Mouse (Mus musculus) frontal cortex, postnatal 14 days (tissue): ENCODE results near the gene Shc4.

Source experiments
- DNase-seq, 2 experiments: peaks; one replicate each; pipeline ENCODE4 v3.0.0; 2022; ENCODE audit warnings: low spot score in 2 of 2

Gene Shc4

DNA sequence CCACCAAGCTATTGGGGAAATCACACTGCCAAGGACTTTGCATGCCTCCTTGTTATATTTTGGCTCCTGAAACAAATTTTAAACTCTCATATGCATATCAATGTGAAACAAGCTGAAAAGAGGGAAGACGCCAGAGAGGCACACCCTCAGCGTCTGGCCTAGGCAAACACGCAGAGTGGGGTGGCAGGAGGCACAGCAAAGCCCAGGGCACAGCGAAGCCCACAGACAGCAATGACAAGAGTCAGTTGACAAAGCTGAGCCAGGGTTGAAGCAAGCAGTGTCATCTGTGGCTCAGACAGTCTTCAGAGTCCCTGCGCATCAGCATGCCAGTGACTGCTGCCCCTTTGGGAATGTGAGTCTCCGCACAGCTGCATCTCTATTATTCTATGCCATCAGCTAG, 79.0 kb downstream of the Shc4 start:
- no peak for DNase-seq

DNA sequence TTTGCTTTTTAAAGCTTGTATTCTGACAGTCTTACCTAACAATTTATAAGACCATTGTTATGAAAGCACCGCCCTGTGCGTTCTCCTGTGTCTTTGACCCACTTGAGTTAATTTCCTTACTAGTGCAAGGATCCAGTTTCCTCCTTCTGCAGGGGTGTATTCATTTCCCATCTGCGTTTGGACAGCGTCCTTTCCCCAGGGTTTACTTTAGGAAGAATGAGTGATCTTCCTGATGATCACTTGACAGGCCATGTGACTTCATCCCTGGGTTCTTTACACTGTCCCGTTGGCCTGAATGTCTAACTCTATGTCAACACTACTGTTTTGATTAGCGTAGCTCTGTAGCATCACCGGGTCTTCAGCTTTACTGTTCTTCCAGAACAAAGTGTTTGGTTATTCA, 86.6 kb downstream of the Shc4 start:
- no peak for DNase-seq

DNA sequence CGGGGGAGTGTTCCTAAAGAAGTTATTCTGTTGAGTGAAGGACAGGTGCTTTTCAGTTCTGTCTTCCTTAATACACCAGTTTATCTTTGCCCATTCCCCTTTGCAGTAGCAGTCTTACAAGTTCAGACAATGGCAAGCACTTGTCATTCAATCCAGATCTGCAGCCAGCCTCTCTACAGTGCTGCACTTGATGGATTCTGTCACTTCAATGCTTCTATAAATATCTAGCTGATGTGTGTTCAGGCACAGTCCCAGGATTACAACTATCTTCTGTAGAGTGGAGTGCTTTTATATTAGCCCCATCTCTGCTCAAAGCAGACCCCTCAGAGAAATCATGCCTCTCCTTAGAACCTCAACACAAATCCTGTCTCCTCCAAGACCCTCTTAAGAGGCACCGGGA, 93.9 kb downstream of the Shc4 start:
- DNase-seq = no peak

DNA sequence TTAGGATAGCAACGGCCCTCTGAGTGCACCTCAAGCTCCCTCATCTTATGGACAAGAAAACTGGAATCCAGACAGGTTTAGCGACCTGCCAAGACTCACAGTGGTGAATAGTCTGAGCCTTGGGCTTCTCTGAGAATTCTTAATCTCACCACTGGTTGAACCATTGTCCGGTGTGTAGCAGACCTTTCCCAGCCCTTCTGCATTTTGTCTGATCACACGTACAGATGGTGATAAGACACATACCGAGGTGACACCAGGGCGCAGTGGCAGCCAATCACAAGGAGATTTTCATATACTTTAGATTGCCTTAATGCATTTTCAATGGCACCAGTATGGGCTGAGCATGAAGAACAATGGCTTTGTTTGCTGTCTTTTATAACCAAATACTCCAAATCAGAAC, 95.5 kb downstream of the Shc4 start:
- DNase-seq = no peak

DNA sequence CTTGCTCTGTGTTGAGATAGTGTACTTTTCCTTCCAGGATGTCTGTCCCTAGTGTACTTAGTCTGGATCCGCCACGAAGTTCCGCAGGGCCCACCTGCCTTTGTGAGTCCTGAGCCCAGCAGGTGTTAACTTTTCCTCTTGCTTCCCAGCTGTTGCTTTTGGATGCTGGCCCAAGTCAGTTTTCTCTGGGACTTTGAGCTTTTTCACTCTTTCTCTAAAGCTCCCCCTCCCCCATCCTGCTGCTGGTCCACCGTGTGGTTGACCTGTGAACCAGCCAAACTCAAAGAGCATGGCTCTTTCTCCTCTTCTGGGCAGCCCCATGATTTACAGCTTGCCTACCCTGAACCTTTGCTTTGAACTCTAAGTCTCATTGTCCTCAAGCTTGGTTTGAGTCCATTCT, 97.4 kb downstream of the Shc4 start:
- no peak for DNase-seq

DNA sequence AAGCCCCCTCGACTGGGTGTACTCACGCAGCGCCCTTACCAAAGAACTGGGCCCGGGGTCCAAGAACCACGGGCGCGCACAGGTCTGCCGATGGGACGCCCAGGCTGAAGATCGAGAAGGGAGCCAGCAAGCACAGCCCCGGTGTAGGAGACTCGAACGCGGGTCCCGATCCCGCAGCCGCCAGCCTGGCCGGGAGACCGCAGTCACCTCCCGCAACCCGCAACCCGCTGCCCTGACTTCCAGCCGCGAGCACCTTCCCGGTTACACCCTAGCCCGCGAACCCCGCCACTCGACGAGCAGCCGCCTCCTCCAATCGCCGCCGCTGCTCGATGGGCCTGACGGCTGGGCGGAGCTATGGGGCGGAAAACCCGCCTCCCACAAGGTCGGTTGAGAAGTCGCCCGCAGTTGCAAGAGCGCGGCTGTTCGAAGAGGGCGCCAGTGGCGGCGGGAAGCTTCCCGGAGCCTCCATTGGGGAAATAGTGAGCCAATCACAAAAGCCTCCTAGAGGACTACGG, 99.1 kb downstream of the Shc4 start, which contains the start of gene Cep152:
TSS of gene Cep152 (minus strand) at position 277 of the 515 bp plus-strand sequence.
- DNase-seq = peak; percentile 92 to 95

DNA sequence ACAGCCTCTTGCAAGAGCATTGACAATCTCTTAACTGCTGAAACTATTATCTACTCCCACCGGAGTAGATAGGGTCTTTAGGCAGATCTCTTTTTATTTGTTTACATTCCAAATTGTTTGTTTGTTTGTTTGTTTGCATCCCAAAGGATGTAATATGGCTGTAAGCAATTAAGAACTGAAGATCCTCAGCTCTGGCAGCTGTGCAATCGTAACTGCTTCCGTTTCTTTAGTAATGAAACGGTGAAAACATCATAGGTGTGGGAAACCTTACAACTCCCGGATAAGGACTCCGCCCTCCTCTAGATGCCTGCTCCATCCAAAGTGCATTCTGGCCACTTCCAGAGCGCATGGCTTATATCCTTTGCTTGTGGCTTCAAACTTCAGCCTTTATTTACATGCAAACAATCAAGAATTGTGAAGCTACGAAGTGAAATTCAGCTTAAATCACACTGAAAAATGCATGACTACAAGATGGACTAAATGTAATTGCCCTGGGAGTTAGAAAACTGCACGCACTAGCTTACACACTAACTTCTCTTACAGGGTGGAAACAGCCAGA, 99.7 kb downstream of the Shc4 start:
- DNase-seq = no peak

DNA sequence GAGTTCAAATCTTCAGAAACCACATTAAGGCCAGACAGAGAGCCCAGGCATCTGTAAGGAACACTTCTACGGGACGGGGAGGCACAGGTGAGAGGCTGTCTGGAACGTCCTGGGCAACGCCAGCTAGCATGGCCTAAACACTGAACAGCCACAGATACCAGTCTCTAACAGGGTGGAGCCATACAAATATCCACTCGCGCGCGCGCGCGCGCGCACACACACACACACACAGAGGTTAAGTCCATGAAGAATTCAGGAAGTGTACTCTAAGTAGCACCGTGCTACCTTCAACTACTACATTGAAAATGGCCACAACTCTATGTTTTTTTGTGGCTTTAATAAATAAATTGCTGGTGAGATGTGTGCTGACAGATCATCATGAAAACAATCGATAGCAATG, 100.7 kb downstream of the Shc4 start:
- DNase-seq = no peak

DNA sequence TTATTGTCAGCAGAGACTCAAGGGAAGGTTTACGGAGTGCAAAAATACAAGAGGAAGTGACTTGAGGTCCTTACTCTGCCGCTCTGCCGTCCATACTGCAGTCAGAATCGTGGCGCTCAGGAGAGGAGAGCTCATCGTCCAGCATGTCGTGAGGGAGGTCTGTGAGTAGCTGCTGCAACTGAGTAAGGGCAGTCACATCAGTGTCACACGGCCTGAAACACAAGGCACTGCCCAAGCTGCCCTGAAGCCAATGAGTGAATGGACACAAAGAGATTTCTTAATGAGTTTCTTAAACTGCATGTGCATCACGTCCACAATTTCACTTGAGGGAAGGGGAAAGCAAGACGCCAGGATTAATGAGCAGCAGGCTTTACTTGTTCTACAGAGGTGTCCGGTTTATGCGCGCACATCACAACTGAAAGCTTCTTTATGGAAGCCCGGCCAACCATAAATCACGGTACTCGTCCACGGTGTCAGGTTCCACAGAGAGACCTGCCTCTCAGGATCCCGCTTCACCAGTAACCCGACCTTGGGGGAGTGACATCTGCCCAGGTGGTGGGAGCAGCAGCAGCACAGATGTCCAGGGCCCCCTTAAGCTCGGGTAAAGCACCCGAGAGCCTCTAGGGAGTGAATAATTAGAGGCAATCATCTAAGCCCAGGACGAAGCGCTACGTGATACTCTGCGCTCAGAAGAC, 103.6 kb downstream of the Shc4 start:
- DNase-seq = no peak

DNA sequence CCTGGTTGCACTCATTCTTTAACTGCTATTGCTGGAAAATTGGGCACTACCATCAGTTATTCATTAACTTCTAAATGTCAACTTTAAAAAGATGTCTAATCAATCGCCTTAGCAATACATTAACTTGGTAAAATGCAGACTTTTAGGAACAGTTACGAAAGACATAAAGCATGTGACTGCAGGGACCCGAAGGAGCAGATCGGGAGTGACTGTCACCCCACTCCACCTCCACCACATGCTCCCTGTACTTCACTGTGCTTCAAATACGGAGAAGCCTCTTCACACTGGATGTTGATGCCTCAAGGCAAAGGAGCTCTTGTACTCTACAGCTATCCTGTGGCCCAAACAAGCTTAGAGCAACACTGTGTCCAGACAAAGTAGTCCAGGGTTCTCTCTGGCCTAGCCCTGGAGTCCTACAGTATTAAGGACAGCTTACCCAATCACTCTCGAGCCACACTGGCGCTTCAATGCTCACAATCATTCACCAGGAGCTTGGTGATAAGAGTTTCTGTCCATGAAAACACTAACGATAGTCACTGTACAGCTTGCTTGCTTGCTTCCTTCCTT, 108.0 kb downstream of the Shc4 start:
- DNase-seq = no peak

DNA sequence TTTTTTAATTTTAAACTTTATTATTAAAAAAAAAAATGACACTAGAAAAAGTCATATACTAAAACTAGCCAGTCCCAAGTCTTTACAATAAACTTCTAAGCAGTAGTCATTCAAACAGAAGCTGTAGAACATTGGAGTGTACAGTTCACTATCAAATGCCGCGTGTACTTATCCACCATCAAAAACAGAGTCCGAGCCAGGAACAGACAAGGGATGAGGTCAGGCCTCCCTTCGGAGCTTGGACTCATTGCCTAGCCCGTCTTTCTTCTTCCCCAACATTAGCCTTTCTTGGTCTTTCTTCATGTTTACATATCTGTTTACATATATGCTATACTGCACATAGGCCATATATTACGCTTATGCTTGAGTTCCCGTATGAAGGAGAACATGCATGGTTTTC, 108.5 kb downstream of the Shc4 start:
- no peak for DNase-seq

DNA sequence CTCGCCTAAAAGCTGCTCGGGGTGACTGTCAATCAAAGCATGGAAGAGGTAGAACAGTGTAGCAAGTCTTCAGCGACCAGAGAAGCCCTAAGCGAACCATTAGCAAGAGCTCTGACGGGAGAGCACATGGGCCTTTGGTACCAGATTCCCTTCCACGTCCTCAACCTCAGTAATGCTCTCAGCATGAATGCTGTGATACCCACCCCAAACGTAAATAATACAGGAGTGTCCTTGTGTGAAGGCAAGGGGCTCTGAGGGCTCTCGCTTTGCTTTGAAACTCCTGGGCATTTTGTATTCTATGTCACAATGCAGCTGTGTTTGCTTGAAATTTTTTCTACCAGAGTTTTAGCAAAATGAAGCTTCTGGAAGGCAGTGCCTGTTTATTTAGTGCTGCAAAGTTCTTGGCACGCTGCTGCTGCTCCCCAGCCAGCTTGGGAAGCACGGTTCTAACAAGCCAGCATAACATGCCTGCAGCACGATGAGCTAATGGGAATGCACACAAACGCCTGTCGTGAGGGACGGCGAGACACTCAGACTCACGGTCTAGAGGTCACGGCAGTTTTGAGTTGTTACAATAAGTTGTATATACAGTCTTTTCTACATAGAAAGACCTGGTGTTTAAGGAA, 117.6 kb downstream of the Shc4 start:
- no peak for DNase-seq

DNA sequence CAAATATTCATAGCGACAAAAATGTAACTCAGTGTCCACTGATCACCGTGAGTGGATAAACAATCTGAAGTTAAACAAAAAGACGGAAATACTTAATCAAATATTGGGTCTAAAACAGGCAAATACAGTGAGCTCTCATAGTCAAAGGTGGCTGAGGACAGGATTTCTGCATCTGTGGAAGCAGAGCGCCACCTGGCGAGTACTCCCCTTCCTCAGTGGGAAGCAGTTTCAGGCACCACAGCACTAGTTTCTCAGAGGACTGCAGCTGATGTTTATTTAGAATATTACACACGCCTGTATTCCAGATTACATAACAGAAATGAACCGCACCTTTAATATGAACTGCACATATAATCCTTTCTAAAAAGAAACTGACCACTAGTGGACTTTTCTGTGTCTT, 119.3 kb downstream of the Shc4 start:
- DNase-seq = peak in 1 of 2 experiments; percentile 49

DNA sequence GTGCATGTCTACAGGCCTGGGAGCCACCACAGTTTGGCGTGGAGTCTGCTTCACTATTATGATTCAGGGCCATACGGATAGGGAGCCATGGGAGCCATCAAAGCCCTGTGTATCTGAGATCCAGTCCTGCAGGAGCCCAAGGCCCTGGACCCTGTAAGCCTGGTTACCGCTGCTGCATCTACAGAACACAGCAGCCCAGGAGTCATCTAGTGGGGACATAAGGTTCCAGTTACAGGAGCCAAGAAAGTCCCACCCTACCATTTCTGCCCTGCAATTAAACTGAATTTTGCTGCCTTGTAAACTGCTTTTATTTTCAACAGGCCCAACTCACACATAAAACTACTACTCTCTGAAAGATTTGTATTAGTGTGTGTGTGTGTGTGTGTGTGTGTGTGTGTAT, 121.0 kb downstream of the Shc4 start:
- DNase-seq = no peak

DNA sequence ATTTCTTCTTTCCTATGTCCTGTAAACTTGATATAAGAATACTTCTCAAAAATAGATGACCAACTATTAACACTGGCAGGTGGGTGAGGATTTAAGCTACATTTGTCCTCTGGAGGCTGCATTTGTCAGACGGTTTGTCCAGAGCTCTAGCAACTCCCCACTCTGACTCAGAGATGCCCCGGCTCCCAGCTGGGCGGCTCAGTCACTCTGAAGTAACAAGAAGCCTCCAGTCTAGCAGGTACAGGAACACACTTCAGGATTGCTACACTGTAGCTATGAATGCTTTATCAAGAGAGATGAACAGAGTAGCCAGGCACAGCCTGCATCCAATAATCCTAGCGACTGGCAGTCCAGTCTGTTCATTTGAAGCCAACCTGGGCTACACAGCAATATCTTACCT, 125.0 kb downstream of the Shc4 start:
- no peak for DNase-seq

DNA sequence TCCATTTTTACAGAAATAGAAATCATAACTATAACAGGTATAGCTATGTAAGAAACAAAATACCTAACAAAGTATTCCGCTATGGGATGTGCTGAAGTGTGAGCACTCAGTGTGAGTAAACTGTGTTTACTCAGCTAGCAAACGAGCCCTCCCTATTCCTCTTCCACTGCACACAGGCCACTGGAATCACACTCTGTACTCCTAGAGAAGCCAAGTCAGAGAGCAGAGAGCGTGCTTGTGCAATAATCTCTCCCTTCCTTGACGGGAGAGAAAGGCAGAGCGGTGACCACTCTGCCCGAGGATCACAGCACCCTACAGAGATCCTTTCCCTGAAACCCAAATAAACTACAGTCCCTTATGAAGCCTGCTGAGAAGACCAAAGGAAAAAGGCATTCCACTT, 125.7 kb downstream of the Shc4 start:
- DNase-seq = no peak

DNA sequence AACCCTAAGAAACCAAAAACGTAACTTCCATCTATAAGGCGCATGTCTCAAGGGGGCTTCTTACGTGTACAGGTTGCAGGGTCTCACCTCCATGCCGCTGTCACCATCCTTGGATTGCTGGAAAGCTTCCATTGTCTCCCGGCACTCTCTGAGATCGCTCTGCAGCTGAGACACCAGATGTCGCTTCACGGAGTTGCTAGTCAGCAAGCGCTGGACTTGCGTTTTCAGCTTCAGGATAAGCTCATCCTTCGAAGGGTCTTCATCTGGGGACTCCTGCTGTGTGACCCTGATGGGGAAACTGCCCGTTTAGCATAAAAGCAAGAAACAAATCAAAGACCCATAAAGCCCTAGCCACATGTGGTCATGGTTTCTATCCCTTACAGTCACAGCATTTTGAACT, 129.2 kb downstream of the Shc4 start:
- DNase-seq = no peak

DNA sequence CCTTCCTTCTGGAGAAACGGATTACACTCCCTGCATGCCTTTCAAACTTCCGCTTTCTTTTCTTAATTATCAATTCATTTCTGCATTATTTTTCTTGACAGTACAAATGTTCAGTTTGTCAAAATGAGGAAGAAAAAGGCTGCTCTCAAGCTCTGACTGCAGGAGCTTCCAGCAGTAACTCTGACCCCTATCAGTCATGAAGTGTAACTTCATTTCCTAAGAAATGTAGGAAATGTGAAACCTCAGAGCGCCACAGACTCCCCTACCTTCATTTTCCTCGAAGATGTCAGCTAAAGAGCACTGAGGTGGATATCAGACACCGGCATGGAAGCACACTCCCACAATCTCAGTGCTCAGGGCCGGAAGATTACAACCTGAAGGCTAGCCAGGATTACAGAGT, 129.9 kb downstream of the Shc4 start:
- no peak for DNase-seq

DNA sequence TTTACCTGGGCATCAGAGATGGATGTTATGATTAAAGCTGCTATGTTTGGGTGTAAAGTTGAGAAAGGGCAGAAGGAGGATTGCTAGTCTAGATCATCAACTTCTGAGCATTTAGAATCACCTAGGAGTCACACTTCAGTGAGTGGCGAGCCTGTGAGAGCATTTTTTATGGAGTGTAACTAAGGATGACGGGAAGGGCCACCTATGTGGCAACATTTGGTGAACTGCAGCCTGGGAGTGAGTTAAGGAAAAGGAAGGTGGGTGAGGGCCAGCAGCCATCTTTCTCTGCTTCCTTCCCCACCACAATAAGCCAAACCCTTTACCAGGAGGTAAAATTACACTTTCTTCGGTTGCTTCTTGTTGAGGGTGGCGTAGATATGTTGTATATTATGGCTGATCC, 132.1 kb downstream of the Shc4 start:
- no peak for DNase-seq

DNA sequence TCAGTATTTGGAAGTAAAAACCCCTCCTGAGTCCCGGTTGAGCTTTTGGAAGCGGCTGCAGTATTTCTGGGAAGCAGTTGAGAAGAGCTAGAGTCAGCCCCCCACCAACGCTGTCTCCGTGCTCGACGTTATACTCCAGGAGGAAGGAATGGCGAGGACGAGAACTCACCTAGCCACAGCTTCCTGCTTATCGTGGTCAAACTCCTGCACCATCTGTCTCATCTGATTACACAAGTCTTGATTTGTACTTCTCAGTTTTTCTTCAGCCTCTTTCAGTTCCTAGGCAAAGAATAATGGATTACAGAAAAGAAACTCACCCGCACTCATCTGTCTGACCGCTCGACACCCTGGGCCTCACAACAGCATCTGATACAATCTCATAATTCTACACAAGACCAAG, 134.7 kb downstream of the Shc4 start:
- DNase-seq = no peak

DNA sequence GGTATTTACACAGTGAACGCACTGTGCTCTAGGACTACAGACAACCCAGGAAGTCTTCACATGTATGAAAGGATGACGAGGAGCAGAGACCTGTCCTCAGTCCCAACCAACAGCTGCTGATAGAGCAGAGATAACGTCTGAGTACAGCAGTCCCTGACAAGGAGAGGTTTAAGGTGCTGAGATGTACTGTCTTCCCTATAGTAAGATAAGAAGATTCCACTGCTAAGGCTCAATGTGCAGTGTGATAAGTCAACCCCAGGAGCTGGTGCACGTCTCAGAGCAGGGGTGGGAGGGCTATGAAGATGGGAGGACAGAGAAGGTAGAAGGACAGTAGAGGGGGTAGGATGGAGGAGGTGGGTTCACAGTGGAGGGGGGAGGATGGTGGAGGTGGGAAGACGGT, 142.9 kb downstream of the Shc4 start:
- no peak for DNase-seq

DNA sequence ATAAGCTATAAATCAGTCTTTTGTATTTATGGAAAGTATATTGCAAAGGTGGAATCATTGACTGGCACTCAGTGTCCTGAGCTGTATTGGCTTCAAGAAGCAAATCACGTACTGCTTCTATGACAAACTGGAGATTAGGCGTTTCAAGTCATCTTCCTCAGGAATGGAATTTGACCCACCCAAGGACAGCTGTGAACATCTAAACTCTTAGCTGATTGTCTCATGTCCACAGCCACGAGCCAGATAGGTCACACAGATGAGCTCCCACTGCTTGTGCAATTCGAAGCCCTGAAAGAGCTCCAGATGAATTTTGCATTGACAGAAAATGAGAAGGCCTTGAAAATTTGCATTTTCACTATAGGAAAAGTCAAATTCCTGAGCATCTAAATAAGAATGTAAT, 146.3 kb downstream of the Shc4 start:
- no peak for DNase-seq
